34 mouse cellular contexts compared by ENCODE assay signal in genomic region chr5:17929006-17929567, GRCm38 (mm10). TPM values are rescaled to one million over a fixed set of nuclear protein-coding genes. Genes with fewer than 3 reads are reported as not detected.
A peak's percentile ranks its signal among the peaks of the same experiment; 100 is the strongest.
DNase-seq lines count a peak whose midpoint lies in the region; ATAC-seq and TF ChIP-seq lines count a peak whose summit lies in the region.
"Had no signal": no experiment of that assay in that cellular context is flagged by ENCODE, and none has a peak within 500 bp of the region (broad histone marks: within the 10 kb centered on the region; RNA-seq: fewer than 3 reads in every experiment).

No protein-coding gene starts in this region.

- TF ChIP-seq CTCF in heart, adult 2 months (IDR thresholded peaks at IDR 0.05), result no peak
- TF ChIP-seq CTCF in brain, embryonic 14.5 days (IDR thresholded peaks at IDR 0.05; ENCODE audit: borderline replicate concordance, extremely low read depth, insufficient read depth, insufficient read length), result no peak

- peak overlapping the region; percentile 93 for H3K27ac ChIP-seq in heart, adult 2 months
- no peak overlapping the region for H3K27ac ChIP-seq in lung, embryonic 16.5 days (ENCODE audit: low read length)
- H3K27ac ChIP-seq: embryonic facial prominence, embryonic 12.5 days; heart, embryonic 13.5 days; hindbrain, embryonic 12.5 days; hindbrain, postnatal 0 days; intestine, embryonic 15.5 days; macrophage; midbrain, embryonic 13.5 days; neural tube, embryonic 13.5 days had no signal

- H3K36me3 ChIP-seq in heart, adult 2 months (ENCODE audit: control insufficient read depth, insufficient read depth, low read length), result peaks cover 8% of the 10 kb centered on the region
- H3K36me3 ChIP-seq in lung, embryonic 16.5 days (ENCODE audit: control insufficient read depth, insufficient read depth, low read length), result no peaks in the 10 kb centered on the region
- H3K36me3 ChIP-seq: embryonic facial prominence, embryonic 12.5 days; heart, embryonic 13.5 days; hindbrain, embryonic 12.5 days; intestine, embryonic 15.5 days; midbrain, embryonic 13.5 days; neural tube, embryonic 13.5 days had no signal

- intact Hi-C loops in heart, adult 2 months (cut with DNase I), result no loop called here
- intact Hi-C loops in heart, postnatal 25 days (cut with DNase I), result no loop called here

- no peak overlapping the region for H3K4me2 ChIP-seq in lung, embryonic 16.5 days (ENCODE audit: low read depth, low read length)
- H3K4me2 ChIP-seq: embryonic facial prominence, embryonic 12.5 days; heart, embryonic 13.5 days; hindbrain, embryonic 12.5 days; intestine, embryonic 15.5 days; liver, embryonic 11.5 days; midbrain, embryonic 13.5 days; neural tube, embryonic 13.5 days had no signal

- no peak for TF ChIP-seq POLR2A in heart, adult 2 months (IDR thresholded peaks at IDR 0.05; ENCODE audit: insufficient read depth, low read depth, low read length)
- TF ChIP-seq POLR2A in brain, embryonic 14.5 days (IDR thresholded peaks at IDR 0.05; ENCODE audit: borderline replicate concordance, extremely low read depth, insufficient read depth, insufficient read length, poor library complexity, severe bottlenecking), result no peak

- 56% methylated on average over 7 of the region's 7 CpGs for WGBS in heart, adult 2 months
- WGBS in lung, embryonic 16.5 days, result 54% methylated on average over 7 of the region's 7 CpGs

- no peak for TF ChIP-seq EP300 in heart, adult 2 months (IDR thresholded peaks at IDR 0.05; ENCODE audit: insufficient read depth, low read depth, low read length)

- H3K9me3 ChIP-seq in lung, embryonic 16.5 days (ENCODE audit: control insufficient read depth, low read length), result no peaks in the 10 kb centered on the region
- H3K9me3 ChIP-seq: embryonic facial prominence, embryonic 12.5 days; heart, embryonic 13.5 days; hindbrain, embryonic 12.5 days; intestine, embryonic 15.5 days; midbrain, embryonic 13.5 days; neural tube, embryonic 13.5 days had no signal

- peaks cover 12% of the 10 kb centered on the region for H3K4me1 ChIP-seq in heart, adult 2 months (ENCODE audit: control insufficient read depth, insufficient read depth, low read length)
- peaks cover 12% of the 10 kb centered on the region; the same call in 1 of the 2 replicates for H3K4me1 ChIP-seq in lung, embryonic 16.5 days (replicated peaks; ENCODE audit: control insufficient read depth, insufficient read depth, low read length)
- H3K4me1 ChIP-seq: embryonic facial prominence, embryonic 12.5 days; intestine, embryonic 15.5 days; midbrain, embryonic 13.5 days had no signal

- H3K4me3 ChIP-seq in heart, adult 2 months, result no peak overlapping the region
- no peak overlapping the region for H3K4me3 ChIP-seq in lung, embryonic 16.5 days (ENCODE audit: low read length)
- H3K4me3 ChIP-seq: embryonic facial prominence, embryonic 12.5 days; heart, embryonic 13.5 days; hindbrain, embryonic 12.5 days; intestine, embryonic 15.5 days; midbrain, embryonic 13.5 days; neural tube, embryonic 13.5 days had no signal

- H3K79me2 ChIP-seq in heart, adult 2 months (replicated peaks; ENCODE audit: control insufficient read depth, insufficient read depth, low read length), result no peaks in the 10 kb centered on the region

- no peak for DNase-seq in heart, adult 2 months
- DNase-seq in heart, postnatal 25 days (ENCODE audit: low spot score), result no peak
- DNase-seq in kidney, postnatal 10 days, result peak; percentile 10
- DNase-seq in kidney, adult 9 months, result no peak
- DNase-seq in lung, adult 18-20 months, result no peak
- DNase-seq in brain, embryonic 14.5 days (ENCODE audit: low read depth), result peak; percentile 5
- no peak for DNase-seq in testis, postnatal 10 days (ENCODE audit: low spot score)
- DNase-seq: cerebellum, adult 8-10 months; cerebellum, postnatal 25 days; gastrocnemius, postnatal 25 days; heart, postnatal 14 days; layer of hippocampus, postnatal 36 days; right cerebral cortex, postnatal 14 days had no signal

- no peak overlapping the region for H3K9ac ChIP-seq in heart, adult 2 months (ENCODE audit: low read depth, low read length)
- no peak overlapping the region for H3K9ac ChIP-seq in lung, embryonic 16.5 days (ENCODE audit: low read length)
- H3K9ac ChIP-seq: embryonic facial prominence, embryonic 12.5 days; heart, embryonic 13.5 days; hindbrain, embryonic 12.5 days; intestine, embryonic 15.5 days; midbrain, embryonic 13.5 days; neural tube, embryonic 13.5 days had no signal

- H3K27me3 ChIP-seq in heart, adult 2 months (ENCODE audit: control insufficient read depth, insufficient read depth, low read length), result no peaks in the 10 kb centered on the region
- H3K27me3 ChIP-seq in lung, embryonic 16.5 days (ENCODE audit: control insufficient read depth, insufficient read depth, low read depth, low read length), result no peaks in the 10 kb centered on the region
- H3K27me3 ChIP-seq: embryonic facial prominence, embryonic 12.5 days; heart, embryonic 13.5 days; hindbrain, embryonic 12.5 days; intestine, embryonic 15.5 days; midbrain, embryonic 13.5 days; neural tube, embryonic 13.5 days had no signal

- ATAC-seq in lung, embryonic 16.5 days (ENCODE audit: low read depth), result 0 out of 2 replicates have a peak, but pooled peaks have one; percentile 34
- ATAC-seq: activated CD4-positive, CD25-positive, alpha-beta regulatory T cell, adult 4 months; CD4-positive, CD25-positive, alpha-beta regulatory T cell, adult 4 months; forebrain, embryonic 14.5 days; hindbrain, postnatal 0 days; midbrain, embryonic 13.5 days had no signal

RNA-seq across cellular contexts. Expression of gene Gnat3, which starts 33.3 kb away (rescaled TPM):
- total RNA-seq in heart, adult 2 months (2021), result under 1 TPM; 0.70 to 0.76 TPM
- 0.08 and 0.12 TPM in 2 replicates for polyA plus RNA-seq in heart, adult 2 months (2012; rRNA removed)
- total RNA-seq in heart, postnatal 25 days (2021), result under 1 TPM; 0.55 to 0.95 TPM
- polyA plus RNA-seq in lung, embryonic 16.5 days (2015; fragmentation: Nextera tagmentation; extraction: Ambion mirVana), result not detected in 2 replicates
- not detected in 2 replicates for polyA plus RNA-seq in brain, embryonic 14.5 days (2012; rRNA removed)
- total RNA-seq: hindbrain, postnatal 0 days; layer of hippocampus, postnatal 36 days; left cerebral cortex, postnatal 10 days; megakaryocyte-erythroid progenitor cell, adult 5-6 weeks had no signal
- polyA plus RNA-seq: activated CD4-positive, CD25-positive, alpha-beta regulatory T cell, adult 4 months; adrenal gland, adult 2 months; CD4-positive, CD25-positive, alpha-beta regulatory T cell, adult 4 months; forebrain, embryonic 14.5 days; heart, embryonic 13.5 days; hindbrain, postnatal 0 days; intestine, embryonic 15.5 days; limb, embryonic 11.5 days; liver, embryonic 11.5 days; liver, embryonic 16.5 days; midbrain, embryonic 13.5 days; small intestine, adult 2 months; stomach, embryonic 14.5 days; testis, adult 2 months had no signal

RNA-seq across cellular contexts. Expression of gene Cd36, which starts 40.5 kb away (rescaled TPM):
- total RNA-seq in heart, adult 2 months (2021), result 1,000 to 10,000 TPM; 1,665 to 1,999 TPM
- 341 and 831 TPM in 2 replicates for polyA plus RNA-seq in heart, adult 2 months (2012; rRNA removed)
- total RNA-seq in heart, postnatal 25 days (2021), result 1,000 to 10,000 TPM; 1,501 to 1,670 TPM
- polyA plus RNA-seq in lung, embryonic 16.5 days (2015; fragmentation: Nextera tagmentation; extraction: Ambion mirVana), result 40.7 and 53.8 TPM in 2 replicates
- polyA plus RNA-seq in brain, embryonic 14.5 days (2012; rRNA removed), result 2.3 and 3.4 TPM in 2 replicates

Comparison
In these comparisons a context has a peak if more than half of its experiments do, and no peak if none do; other contexts are left out.
1. DNase-seq: peak in kidney, postnatal 10 days (single experiment) and brain, embryonic 14.5 days (single experiment); none in heart, adult 2 months (0 of 2), heart, postnatal 25 days (single experiment), kidney, adult 9 months (single experiment), lung, adult 18-20 months (0 of 2) and testis, postnatal 10 days (single experiment).